Mouse (Mus musculus): ENCODE results near the gene Prdm1. TPM values are rescaled to one million over a fixed set of nuclear protein-coding genes. Genes with fewer than 3 reads are reported as not detected.

Prdm1 gene
- polyA plus RNA-seq, 2 experiments from 2014 or later: 16.5 to 19.8 TPM

- ATAC-seq: no peak
Measured at GRCm38 (mm10) chr10:44456757-44457595, 71.3 kb downstream of the Prdm1 start.

GRCm38 (mm10) chr10:44454753-44455152 is 73.5 kb downstream of the Prdm1 start:
- ATAC-seq: no peak

GRCm38 (mm10) chr10:44454111-44454510 is 74.2 kb downstream of the Prdm1 start:
- ATAC-seq: no peak

- no peak for ATAC-seq
Measured at GRCm38 (mm10) chr10:44450835-44451234, 77.5 kb downstream of the Prdm1 start.

GRCm38 (mm10) chr10:44450108-44450507 is 78.2 kb downstream of the Prdm1 start:
- ATAC-seq: no peak

GRCm38 (mm10) chr10:44449666-44450065 is 78.6 kb downstream of the Prdm1 start:
- peak; percentile 57 for ATAC-seq

GRCm38 (mm10) chr10:44448165-44448564 is 80.1 kb downstream of the Prdm1 start:
- peak; percentile 78 for ATAC-seq

GRCm38 (mm10) chr10:44447406-44448139 is 80.7 kb downstream of the Prdm1 start:
- peak; percentile 23 for ATAC-seq

- no peak for ATAC-seq
Measured at GRCm38 (mm10) chr10:44447001-44447400, 81.3 kb downstream of the Prdm1 start.

GRCm38 (mm10) chr10:44444415-44444814 is 83.9 kb downstream of the Prdm1 start:
- no peak for ATAC-seq

- peak; percentile 8 for ATAC-seq
Measured at GRCm38 (mm10) chr10:44443696-44444095, 84.6 kb downstream of the Prdm1 start.

GRCm38 (mm10) chr10:44439732-44440131 is 88.6 kb downstream of the Prdm1 start:
- no peak for ATAC-seq

GRCm38 (mm10) chr10:44437614-44438013 is 90.7 kb downstream of the Prdm1 start:
- ATAC-seq: no peak

GRCm38 (mm10) chr10:44435956-44436355 is 92.3 kb downstream of the Prdm1 start:
- no peak for ATAC-seq

GRCm38 (mm10) chr10:44434702-44435181 is 93.6 kb downstream of the Prdm1 start:
- peak; percentile 61 for ATAC-seq

- ATAC-seq: no peak
Measured at GRCm38 (mm10) chr10:44432235-44432634, 96.1 kb downstream of the Prdm1 start.

GRCm38 (mm10) chr10:44431689-44432088 is 96.6 kb downstream of the Prdm1 start:
- no peak for ATAC-seq

GRCm38 (mm10) chr10:44429177-44429888 is 99.0 kb downstream of the Prdm1 start:
- peak; percentile 87 for ATAC-seq

GRCm38 (mm10) chr10:44427891-44428361 is 100.4 kb downstream of the Prdm1 start:
- ATAC-seq: no peak

- peak; percentile 53 for ATAC-seq
Measured at GRCm38 (mm10) chr10:44427426-44427825, 100.9 kb downstream of the Prdm1 start.

GRCm38 (mm10) chr10:44425013-44425412 is 103.3 kb downstream of the Prdm1 start:
- no peak for ATAC-seq

GRCm38 (mm10) chr10:44421896-44422295 is 106.4 kb downstream of the Prdm1 start:
- ATAC-seq: no peak

- no peak for ATAC-seq
Measured at GRCm38 (mm10) chr10:44420211-44420610, 108.1 kb downstream of the Prdm1 start.

All from CD4-positive, CD25-positive, alpha-beta regulatory T cell, adult 4 months (primary cell).